Mouse (Mus musculus): ENCODE results near the gene Bicdl2.

The Bicdl2 gene

GRCm38 (mm10) chr17:23673424-23674073 is 13.2 kb downstream of the Bicdl2 start, which contains the start of the genes Hcfc1r1 and Thoc6:
Hcfc1r1 (plus strand) TSS chr17:23673596.
Thoc6 (minus strand) TSS chr17:23673882.
- in situ Hi-C loops (cut with MboI; ENCODE audit: unreplicated experiment in 2 of 2) = no loop called here

DNA sequence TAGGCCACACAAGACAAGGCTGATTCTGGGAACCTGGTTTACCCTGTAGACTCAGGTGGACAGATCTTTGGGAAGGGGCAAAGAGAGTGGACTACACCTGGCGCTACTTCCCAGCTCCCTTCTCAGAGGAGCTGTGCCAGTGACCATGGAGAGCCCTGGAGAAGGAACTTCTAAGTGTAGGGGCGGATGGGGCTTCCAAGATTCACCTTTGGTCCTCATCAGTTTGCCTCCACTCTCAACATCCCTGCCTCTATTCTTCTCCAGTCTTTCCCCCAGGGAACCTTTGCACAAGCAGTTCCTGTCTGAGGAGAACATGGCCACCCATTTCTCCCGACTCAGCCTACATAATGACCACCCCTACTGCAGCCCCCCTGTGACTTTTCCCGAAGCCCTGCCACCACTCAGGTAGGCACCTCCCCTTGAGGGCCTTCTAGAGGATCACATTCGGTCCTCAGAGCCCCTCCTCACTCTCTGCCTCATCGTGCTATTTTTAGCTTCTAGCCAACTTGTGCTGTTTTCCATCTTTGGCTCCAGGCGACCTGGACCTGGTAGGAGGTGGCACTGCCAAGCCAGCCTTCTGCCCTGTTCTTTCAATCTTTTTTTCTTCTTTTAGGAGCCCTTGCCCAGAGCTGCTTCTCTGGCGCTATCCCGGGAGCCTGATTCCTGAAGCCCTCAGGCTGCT is 14.1 kb downstream of the Bicdl2 start:
- in situ Hi-C loops (cut with MboI; ENCODE audit: unreplicated experiment in 2 of 2) = no loop called here

- in situ Hi-C loops (cut with MboI; ENCODE audit: unreplicated experiment in 2 of 2) = no loop called here
Observed at GRCm38 (mm10) chr17:23675127-23675526, 14.8 kb downstream of the Bicdl2 start.

- in situ Hi-C loops (cut with MboI; ENCODE audit: unreplicated experiment in 2 of 2) = no loop called here
Observed at GRCm38 (mm10) chr17:23675564-23676281, 15.4 kb downstream of the Bicdl2 start.

- in situ Hi-C loops (cut with MboI; ENCODE audit: unreplicated experiment in 2 of 2) = no loop called here
Observed at GRCm38 (mm10) chr17:23676473-23677031, 16.2 kb downstream of the Bicdl2 start.

- in situ Hi-C loops (cut with MboI; ENCODE audit: unreplicated experiment in 2 of 2) = no loop called here
Observed at GRCm38 (mm10) chr17:23677236-23677679, 17.0 kb downstream of the Bicdl2 start, which contains the start of gene Tnfrsf12a. Tnfrsf12a (minus strand) TSS chr17:23677468.

GRCm38 (mm10) chr17:23679127-23679835 is 19.0 kb downstream of the Bicdl2 start, which contains the start of gene Cldn6:
Cldn6 (plus strand) TSS chr17:23679249.
- in situ Hi-C loops (cut with MboI; ENCODE audit: unreplicated experiment in 2 of 2) = no loop called here

- in situ Hi-C loops (cut with MboI; ENCODE audit: unreplicated experiment in 2 of 2) = no loop called here
Observed at GRCm38 (mm10) chr17:23680336-23680735, 20.0 kb downstream of the Bicdl2 start.

DNA sequence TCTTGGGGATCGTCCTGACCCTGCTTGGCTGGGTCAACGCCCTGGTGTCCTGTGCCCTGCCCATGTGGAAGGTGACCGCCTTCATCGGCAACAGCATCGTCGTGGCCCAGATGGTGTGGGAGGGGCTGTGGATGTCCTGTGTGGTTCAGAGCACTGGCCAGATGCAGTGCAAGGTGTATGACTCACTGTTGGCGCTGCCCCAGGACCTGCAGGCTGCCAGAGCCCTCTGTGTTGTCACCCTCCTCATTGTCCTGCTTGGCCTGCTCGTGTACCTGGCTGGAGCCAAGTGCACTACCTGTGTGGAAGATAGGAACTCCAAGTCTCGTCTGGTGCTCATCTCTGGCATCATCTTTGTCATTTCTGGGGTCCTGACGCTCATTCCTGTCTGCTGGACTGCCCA is 20.8 kb downstream of the Bicdl2 start:
- in situ Hi-C loops (cut with MboI; ENCODE audit: unreplicated experiment in 2 of 2) = no loop called here

- in situ Hi-C loops (cut with MboI; ENCODE audit: unreplicated experiment in 2 of 2) = no loop called here
Observed at GRCm38 (mm10) chr17:23682092-23682491, 21.8 kb downstream of the Bicdl2 start.

- in situ Hi-C loops (cut with MboI; ENCODE audit: unreplicated experiment in 2 of 2) = no loop called here
Observed at GRCm38 (mm10) chr17:23682530-23682929, 22.2 kb downstream of the Bicdl2 start.

DNA sequence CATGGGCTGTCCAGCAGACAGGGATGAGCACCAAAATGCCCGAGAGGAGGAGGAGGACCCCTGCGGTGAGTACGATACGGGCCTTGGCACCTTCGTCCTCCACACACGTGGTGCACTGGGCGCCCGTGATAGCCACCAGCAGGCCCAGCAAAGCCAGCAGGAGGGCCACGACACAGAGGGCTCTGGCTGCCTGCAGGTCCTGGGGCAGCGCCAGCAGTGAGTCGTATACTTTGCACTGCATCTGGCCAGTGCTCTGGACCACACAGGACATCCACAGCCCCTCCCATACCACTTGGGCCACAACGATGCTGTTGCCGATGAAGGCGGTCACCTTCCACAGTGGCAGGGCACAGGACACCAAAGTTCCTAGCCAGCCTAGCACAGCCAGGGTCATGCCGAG is 22.9 kb downstream of the Bicdl2 start:
- in situ Hi-C loops (cut with MboI; ENCODE audit: unreplicated experiment in 2 of 2) = no loop called here

GRCm38 (mm10) chr17:23683856-23684672 is 23.8 kb downstream of the Bicdl2 start, which contains the start of gene Cldn9:
Cldn9 (minus strand) TSS chr17:23684026.
- in situ Hi-C loops (cut with MboI; ENCODE audit: unreplicated experiment in 2 of 2) = no loop called here

DNA sequence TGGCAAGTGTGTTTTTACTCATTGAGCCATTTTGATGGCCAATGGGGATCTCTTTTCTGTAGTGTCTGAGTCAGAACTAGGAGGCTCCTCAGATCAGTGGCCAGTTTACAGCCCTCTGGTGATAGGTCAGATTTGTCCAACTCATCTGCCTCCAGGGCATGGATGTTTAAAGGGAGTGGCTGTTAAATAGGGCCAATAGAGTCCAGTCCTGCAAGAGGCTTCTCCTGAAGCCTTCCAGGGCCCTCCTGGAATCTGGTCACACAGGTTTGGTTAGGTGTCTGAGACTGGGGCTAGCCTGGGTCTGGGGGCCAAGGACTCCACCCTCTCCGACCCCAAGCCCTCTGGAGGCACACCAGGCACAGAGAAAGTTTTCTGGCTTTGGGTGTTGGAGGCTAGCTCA is 34.2 kb downstream of the Bicdl2 start:
- in situ Hi-C loops (cut with MboI; ENCODE audit: unreplicated experiment in 2 of 2) = no loop called here

DNA sequence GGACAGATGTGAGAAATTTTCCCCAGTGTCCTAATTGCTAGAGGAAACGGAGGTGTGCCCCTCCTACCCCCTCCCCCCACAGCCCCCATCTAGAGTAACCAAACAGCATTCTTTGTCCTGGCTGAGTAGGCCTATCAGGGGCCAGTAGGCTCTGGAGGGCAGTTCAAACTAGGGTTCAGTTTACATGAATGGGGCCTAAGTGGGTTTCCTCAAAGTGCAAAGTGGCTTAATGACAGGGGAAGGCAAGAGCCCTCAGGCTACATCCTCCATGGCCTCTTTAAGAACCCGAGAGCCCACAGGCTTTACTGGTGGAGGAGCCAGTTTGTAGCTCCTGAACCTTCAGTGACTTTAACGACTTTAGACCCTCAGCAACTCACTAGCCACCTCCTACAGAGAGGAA is 35.5 kb downstream of the Bicdl2 start:
- in situ Hi-C loops (cut with MboI; ENCODE audit: unreplicated experiment in 2 of 2) = no loop called here

DNA sequence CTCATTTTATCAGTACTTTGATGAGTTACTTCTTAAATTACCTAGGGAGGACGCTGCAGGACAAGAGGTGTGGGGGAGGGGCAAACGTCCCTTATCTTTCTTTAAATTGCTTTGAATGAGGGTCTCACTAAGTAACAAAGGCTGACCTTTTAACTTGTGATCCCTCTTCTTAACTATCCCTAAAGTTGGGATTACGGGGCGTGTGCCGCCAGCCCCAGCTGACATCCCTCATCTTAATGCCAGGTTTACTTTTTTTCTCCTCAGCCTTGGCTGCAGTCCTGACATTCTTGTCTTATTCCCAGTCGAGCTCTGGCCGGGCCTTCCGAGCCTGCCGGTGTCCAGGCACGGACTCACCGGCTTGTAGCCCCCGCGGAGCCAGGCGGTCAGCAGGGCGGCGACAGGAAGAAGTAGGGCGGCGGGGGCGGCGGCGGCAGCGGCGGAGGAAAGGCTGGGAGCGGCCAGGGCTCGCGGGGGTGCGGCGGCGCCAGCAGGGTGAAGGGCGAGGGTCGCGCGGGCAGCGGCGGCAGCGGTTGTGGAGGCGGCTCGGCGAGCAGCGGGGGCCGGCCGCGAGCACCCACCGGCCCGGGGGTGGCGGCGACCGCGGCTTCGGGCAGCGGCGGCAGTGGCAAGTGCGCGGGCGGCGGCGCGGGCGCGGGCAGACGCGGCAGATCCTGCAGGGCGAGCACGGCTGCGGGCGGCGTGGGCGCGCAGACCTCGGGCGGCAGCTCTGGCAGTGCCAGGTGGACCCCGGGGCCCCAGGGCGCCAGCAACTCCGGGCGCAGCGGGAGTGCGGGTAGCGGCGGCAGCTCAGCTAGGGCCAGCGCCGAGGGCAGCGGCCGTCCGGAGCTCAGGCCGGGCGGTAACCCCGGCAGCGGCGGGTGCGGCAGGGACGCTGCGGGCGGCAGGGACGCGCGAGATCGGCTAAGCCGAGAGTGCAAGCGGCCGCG is 39.1 kb downstream of the Bicdl2 start:
- in situ Hi-C loops (cut with MboI; ENCODE audit: unreplicated experiment in 2 of 2) = loop anchor here in 1 of 2 experiments (10.0 kb wide), 1 partner anchor 125 kb away; no protein-coding TSS in a partner anchor

- in situ Hi-C loops (cut with MboI; ENCODE audit: unreplicated experiment in 2 of 2) = loop anchor here in 1 of 2 experiments (10.0 kb wide), 1 partner anchor 125 kb away; no protein-coding TSS in a partner anchor
Observed at GRCm38 (mm10) chr17:23700079-23700478, 39.8 kb downstream of the Bicdl2 start.

GRCm38 (mm10) chr17:23703301-23703700 is 43.0 kb downstream of the Bicdl2 start:
- in situ Hi-C loops (cut with MboI; ENCODE audit: unreplicated experiment in 2 of 2) = loop anchor here in 1 of 2 experiments (10.0 kb wide), 1 partner anchor 128 kb away; no protein-coding TSS in a partner anchor

Data from v-Abl transformed pro-B cells (cell line).